Mouse (Mus musculus): ENCODE results near the gene Prcp. TPM values are rescaled to one million over a fixed set of nuclear protein-coding genes. Genes with fewer than 3 reads are reported as not detected.

Prcp gene
- 10 to 100 TPM; 16.3 to 22.9 TPM for polyA plus RNA-seq (2017; shearing (Covaris generic))

DNA sequence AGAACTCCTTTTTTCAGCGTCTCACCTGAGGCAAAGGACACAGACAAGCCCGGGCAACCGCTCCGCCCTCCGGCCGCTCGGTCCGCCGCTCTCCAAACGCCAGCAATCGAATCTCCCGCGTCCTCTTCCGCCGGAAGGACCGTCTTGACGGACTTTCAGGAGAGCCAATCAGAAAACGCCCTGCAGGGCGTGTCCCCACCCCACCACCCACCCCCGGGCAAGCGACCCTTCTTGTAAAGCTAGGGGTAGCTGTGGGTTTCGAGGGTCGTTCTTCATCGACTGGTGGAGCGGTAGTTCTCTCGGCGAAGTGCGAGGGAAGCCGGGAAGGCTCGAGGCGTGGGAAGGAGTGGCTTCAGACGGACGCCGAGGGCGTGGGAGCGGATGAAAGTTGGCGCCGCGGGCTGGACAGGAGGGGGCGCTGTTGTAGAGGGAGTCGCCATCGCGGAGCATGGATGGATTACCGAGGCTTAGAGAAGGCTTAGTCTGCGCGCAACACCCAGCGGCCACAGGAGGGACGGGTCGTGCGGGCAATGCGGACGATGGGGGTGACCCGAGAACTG lies at the start of gene Prcp, which contains the start of gene Ddias:
TSS of gene Prcp (plus strand) at position 355 of the 560 bp plus-strand sequence.
TSS of gene Ddias (minus strand) at position 132 of the 560 bp plus-strand sequence.
- peak; percentile 55 for ATAC-seq

DNA sequence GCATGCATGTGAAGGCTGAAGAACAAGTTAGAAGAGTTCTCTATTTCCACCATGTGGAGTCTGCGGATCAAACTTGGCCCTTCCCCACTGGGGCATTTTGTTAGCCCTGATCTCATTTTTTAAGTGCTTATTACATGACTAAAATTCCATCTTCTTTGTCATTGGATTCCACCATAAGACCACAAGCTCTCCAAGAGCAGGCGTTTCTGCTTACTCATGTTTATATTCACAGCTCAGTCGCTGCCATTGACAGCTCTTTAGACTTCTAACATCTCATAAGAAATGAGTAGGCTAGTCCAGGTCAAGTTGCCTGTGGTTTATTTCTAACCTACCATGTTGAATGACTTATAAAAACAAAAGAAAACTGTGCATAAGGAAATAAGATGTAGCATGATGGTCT lies 48.0 kb upstream of the Prcp start:
- ATAC-seq, result no peak

DNA sequence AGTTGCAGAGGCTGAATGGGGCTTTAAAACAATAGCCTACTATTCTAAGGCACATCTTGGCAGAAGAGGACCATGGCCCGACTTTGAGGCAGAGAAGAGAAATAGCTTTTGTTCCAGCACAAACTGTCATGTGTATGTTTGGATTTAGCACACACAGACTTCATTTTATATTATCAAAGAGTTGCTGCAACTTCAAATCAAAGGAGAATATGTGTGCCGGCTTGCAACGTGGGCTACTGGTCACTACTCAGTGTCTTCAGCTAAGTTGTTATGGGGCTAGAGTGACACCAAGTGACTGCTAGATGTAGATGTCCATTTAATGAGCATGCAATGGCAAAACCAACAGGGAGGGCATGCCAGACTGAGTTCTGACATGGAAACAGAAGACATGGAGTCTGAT lies 46.3 kb upstream of the Prcp start:
- no peak for ATAC-seq

DNA sequence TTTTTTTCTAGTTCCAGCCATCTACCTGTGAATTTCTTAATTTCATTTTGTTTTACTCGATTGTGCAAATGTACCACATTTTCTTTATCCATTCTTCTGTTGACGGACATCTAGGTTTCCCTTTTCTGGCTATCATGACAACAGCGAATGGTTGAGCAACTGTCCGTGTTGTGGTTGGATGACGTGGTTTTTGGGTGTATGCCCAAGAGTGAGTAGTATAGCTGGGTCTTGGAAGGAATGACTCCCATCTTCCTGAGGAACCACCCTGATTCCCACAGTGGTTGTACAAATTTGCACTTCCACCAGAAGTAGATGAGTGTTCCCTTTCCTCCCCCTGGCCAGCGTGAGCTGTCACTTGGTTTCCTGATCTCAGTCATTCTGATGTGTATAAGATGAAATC lies 41.9 kb upstream of the Prcp start:
- no peak for ATAC-seq

DNA sequence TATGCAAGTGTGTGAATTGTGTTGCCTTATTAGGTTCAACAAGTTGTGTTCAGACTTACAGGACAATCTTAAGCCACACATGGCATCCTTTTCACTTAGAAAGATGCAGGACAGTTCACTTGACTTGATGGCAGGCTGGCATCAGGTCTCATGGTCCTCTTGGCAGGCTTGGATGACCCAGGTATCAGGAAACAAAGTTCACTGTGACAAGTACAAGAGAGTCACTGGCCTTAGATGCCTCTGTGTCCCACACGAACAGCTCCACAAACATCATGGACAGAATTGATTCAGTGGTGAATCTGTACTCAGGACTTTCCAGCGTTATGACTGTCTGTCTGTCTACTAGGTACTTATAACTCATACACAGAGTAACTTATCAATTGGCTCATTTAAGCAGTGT lies 39.9 kb upstream of the Prcp start:
- no peak for ATAC-seq

DNA sequence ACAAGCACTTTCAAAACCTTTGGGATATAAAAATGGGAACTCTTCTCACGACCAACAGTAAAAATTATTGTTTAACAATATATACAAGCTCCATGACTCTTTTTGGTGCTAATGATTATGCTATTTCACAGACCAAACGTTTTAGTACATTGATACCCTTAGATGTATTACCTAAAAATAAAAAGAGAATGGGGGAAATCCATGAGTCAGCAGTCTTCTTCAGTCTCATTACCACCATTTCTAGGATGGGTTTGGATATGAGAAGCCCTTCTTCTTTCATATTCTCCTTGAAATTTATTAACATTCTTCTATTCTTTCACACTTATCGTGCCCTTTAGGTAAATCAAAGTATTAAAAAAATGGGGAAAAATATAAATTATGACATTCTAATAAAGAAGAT lies 37.8 kb upstream of the Prcp start:
- no peak for ATAC-seq

DNA sequence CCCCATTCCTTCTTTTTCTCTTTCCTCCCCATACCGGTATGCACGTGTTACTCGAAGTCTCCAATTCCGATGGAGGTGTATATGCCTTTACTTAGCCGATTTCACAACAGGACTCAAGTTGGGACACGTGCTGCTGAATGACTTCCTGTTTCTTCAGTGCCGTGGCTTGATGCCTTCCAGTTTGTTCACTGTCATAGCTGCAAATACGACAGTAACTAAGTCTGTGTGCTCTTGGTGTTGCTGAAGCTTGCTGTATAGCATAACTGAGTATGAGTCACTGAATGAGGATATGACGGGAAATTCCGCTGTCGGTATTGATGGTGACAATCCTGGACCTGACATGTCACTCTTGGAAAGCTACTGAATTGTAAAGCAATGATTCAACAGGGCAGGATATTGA lies 37.0 kb upstream of the Prcp start:
- ATAC-seq, result no peak

DNA sequence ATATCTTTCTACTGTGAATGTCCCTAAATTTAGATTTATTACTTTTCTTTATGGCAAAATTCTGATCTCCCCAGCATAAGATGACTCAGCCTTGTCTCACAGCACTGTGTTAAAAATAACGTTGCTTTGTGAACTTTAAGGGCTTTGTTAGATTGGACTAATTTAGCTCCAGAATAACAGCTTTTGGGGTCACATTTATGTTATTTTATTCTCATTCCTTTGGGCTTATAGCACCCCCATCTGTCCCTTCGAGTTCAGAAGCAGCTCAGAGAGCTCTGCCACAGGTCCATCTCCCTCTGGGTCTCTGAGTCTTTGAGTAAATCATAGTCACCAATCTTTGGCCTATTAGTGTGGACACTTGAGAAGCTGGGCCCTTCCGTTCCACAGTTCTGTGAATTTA lies 36.4 kb upstream of the Prcp start:
- no peak for ATAC-seq

DNA sequence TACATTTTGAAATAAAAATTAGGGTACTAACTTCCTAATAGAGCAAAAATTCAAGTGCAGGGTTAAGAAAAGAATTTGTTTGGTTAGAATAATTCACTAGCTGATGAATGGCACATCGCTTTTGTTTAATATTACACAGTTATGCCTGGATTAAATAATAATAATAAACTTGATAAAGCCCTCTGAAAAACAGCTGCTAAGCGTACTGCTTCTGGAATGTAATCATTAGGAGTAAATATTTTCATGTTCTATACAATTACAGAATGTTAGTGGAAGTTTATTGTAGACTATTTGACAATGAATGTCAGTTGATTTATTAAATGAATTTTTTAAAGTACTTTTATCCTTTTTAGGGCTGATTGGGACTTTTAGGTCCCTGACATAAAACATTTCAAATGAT lies 32.0 kb upstream of the Prcp start:
- no peak for ATAC-seq

DNA sequence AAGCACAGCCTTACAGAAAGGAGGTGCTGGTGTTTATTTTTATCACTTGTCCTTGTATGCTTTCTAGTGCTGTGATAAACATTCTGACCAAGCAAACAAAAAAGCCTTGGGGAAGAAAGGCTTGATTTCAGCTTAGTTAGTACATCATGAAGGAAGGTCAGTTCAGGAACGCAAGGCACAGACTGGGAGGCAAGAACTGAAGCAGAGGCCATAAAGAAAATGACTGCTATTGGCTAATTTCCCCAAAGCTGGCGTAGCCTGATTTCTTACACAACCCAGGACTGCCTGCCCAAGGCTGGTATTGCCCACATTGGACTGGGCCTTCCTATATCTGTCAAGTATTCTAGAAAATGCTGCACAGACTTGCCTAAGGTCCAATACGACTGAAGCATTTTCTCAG lies 26.0 kb upstream of the Prcp start:
- ATAC-seq, result no peak

DNA sequence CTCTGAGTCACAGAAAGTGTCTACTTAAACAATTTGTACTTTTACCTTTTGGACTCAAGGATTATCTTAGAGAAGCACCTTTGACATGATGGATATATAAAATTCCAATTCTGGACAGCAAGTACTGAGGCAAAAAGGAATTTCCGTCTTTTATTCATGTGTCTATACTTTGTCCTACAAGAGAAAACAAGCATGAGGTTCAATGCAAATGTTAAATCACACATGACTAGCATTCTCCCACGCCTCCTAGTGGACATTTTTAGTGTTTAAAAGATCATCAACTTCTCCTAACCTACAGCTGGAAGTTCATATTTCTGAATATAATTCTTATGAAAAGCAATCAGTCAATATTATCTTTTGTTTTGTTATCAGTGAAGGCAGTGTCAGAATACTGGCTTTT lies 7.7 kb upstream of the Prcp start:
- ATAC-seq, result peak; percentile 58

DNA sequence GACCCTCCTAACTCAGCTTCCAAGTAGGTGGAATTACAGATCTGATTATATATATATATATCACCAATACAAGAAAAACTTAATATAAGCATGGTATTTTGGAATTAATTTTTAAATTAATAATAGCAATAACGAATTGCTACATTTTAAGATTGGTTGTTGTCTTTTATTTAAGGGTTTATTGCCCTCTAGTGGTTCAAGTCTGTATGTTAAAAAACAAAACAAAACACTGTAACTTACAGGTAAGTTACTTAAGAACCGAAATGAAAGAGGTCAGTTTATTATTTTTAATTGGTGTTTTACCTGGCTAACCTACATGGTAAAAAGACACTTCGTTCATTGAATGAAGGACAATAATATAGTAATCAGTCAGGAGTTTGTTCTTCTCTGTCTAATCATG lies 4.1 kb upstream of the Prcp start:
- ATAC-seq, result no peak

DNA sequence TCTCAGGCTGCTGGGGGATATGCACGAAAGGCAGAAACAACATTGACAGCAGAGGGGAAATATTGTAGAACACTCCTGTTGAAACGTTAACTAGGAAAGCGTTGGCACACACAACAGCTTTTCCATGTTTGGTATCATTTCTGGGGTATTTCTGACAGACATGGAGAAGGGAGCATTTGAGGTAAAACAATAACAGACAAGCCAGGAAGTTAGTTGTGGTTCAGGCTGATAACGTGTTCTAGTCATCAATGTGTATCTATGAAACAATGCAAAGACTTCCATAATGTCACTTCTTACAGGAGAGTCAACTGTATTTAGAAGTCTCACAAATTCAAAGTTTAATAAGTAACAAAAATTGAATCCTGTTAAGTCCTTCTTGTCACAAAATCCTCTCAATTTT lies 2.7 kb upstream of the Prcp start:
- no peak for ATAC-seq

DNA sequence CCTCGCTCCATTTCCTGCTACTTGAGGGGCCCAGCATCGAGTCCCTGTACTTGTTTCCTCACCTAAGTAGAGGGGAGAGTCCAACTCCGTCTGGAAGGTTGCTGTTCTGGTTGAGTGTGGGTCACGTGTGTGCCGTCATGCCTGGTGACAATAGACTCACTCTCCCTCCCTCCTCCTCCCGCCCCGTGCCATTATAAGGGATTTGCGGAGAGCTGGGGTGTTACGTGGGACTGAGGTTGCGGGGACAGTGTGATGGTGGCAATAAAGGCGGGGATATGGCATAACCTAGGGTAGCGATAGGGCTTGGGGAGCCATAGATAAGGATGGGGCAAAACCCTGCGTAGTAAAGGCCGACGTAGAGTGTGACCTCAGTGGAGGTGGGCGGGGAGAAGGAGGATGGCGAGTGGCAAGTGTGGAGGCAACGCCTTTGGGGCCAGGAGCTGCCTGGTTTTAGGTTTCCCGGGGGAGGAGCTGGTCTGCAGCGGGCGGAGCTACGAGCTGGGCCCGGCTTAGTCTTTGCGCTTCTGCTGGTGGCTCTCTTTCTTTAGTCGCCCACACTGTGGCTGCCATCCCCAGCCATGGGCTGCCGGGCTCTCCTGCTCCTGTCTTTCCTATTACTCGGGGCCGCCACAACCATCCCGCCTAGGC lies 615 bp downstream of the Prcp start:
- peak; percentile 83 for ATAC-seq

DNA sequence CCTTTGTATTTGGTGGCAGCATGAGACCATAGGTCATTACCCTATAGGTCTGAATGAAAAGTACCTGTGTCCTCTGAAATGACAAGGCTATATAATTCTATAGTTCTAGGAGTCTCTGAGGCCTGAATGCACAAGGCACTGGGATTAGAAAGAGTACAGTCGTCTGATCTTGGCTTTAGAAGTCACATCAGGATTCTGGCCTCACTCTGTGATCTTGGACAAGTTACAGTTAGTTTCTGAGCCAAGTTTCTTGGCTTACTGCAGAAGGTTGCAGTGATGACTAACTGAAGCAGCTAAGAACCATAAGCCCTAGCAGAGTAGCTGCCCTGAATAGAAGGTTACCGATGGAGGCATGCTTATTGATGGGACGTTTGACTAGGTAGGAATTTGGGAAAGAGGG lies 1.8 kb downstream of the Prcp start:
- ATAC-seq, result no peak

DNA sequence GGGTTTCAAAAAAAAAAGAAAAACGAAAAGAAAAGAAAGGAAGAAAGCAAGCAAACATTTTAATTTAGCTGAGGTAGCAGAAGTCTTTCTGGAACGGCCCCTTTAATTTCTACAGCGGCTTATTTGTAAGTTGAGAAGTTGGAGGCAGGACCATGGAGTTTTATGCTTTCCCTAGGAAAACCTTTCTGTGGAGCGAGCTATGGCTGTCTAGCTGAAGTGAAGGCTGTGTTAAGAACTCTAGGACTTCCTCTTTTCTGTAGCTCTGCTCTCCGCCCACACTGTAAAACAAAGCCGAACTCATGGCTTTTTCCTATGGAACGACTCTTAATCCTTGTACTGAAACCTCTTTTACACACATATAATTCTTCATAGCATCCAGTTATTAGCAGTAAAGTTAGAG lies 2.3 kb downstream of the Prcp start:
- ATAC-seq, result no peak

DNA sequence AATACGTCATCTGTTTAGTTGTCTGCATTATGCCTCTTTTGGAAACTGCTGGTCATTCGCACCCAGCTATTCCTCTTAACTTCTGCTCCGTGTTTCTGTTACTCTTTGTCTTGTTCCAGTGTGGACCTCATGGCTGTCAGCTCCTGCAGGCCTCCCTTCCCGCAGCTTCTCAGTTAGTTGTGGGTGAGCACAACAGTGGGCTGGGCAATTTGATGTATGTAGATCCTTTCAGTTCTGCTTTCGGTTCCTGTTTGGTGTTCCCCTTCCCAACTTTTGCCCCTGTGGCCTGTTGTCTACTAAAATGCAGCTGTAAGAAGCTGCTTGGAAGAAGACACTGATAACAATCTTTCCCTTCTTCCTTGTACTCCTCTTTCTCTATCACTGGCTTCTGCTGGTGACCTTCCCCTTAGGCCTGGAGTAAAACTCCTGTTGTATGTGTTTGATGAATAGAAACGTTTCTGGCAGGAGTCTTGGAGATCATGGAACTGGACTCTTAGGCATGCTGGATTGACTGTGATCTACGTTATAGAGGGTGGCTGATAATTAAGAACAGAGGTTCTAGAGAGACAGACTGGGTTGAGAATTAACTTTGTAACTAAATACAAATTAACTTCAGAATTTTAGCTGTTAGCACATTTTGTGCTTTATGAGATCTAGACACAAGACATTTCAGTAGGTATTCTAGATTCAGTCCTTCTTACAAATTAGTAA lies 4.5 kb downstream of the Prcp start:
- no peak for ATAC-seq

DNA sequence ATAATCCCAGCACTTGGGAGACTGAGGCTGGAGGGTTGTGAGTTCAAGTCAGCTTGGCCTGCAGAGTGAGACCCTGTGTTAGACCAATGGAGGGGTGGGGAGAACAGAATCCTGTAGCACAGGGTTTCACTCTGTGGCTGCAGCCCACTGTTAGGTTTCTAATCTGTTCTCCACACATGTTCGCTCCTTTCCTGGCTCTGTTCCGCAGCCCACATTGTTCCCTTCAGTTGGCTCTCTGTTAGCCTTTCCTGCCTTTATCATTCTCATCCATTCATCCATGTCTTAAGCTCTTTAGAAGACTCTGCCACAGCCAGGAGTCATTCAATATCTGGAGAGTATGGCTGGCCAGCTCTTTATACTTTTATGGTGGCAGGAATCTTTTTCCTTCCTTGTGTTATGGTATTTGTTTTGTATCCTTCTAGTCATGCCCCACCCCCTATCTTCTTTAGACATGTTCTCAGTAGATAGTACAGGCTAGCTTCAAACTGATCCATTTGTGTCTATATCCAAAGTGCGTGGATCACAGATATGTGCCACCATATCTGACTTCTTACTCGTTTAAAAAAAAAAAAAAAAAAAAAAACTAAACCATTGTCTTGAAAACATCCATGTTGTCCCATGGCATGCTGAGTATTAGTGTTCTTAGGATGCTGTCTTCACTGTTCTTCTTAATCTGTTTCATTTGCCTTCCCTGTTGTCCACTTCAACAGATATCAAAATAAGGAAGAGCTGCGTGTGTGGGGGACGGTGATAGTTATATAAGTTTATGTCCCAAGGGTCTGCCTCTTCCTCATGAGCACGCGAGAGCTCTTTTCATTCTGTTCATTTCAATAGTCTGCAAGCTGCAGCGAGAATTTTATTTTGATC lies 9.8 kb downstream of the Prcp start:
- ATAC-seq, result no peak

DNA sequence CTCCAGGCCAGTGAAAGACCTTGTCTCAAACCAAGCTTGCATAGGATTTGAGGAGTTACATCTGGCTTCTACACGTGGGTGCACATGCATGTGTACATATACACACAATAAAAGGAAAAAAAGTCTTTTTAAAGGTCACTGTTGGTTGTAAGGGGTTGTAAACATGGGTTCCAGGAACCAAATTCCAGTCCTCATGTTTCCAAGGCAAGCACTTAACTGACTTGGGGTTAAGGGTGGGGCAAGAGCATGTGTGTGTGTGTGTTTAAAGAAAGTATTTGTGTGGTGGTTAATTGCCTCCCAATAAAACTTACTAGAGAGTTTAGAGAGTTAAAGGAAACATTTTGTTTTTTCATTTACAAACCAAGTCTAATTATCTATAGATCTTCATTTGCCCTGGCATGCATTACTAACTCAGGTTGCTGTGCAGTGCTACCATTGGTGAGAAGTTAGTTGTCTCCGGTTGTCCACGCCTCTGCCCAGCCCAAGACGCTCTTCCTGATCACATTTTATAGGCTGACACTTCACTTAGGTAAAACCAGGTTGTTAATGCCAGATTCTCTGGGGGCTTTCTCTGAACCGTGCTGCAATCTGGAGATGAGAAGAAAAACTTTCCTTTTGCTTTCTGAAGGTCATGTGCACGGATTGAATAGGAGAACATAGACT lies 10.9 kb downstream of the Prcp start:
- ATAC-seq, result no peak

DNA sequence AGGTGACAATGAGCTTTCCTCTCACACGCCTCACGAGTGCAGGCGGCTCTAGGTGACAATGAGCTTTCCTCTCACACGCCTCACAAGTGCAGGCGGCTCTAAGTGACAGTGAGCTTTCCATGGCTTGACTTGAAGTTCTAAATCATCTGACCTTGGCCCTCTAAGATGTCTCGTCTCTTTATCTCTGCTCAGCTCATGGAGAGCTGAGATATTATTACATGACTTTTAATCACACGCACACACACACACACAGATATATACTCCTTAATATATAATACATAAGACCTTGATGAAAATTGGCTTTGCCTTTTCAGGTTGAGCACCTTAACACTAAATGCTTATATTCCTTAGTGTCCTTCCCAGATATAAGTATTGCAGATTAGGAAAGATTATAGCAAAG lies 12.5 kb downstream of the Prcp start:
- no peak for ATAC-seq

DNA sequence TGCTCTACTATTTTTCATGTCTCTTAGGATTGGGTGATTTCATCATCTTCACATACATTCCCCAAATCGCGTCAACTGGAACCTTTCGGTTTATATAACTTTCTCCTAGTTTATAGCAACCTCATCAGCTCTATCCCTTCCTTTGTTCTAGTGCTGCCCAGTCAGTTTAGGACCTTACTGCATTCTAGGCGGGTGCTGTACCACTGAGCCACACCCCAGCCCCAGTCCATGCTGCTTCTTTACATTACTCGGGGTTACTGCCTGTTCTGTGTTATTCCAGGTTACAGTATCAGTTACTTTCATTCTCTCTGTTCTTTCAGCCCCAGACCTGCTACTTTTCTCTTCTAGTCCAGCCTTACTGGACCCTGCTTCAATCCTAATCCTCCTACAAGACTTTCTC lies 13.0 kb downstream of the Prcp start:
- no peak for ATAC-seq

DNA sequence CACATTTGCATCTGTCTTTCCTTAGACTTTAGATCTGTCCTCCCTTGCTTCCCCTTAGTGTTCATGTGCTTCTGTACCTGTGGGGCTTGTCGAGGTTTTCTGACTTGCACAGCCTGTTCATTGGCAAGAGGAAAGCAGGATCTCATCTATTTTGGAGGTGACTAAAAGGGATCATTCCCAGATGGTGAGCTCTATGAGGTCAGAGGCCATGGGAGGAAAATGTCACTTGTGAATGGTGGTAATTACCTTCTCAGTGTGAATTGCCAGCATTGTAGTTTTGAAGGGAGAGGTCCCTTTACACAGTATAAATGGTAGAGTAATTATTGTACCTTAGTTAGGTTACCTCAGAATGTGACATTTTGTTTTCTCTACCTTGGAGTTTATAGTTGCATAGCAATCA lies 15.9 kb downstream of the Prcp start:
- ATAC-seq, result no peak

Measured in activated CD4-positive, CD25-positive, alpha-beta regulatory T cell, adult 4 months (primary cell).